Mouse (Mus musculus): Measurements from ENCODE around the gene Fgf23.

Gene Fgf23

GRCm38 (mm10) chr6:127072817-127073216 lies at the start of gene Fgf23:
Gene Fgf23, plus strand, starts transcription at chr6:127072902.
- DNase-seq: peak; percentile 12

GRCm38 (mm10) chr6:127024836-127025235 lies 47.9 kb upstream of the Fgf23 start:
- DNase-seq: no peak

GRCm38 (mm10) chr6:127034760-127035159 lies 37.9 kb upstream of the Fgf23 start:
- peak; percentile 35 for DNase-seq

- peak; percentile 44 for DNase-seq
Observed at GRCm38 (mm10) chr6:127044909-127045308, 27.8 kb upstream of the Fgf23 start.

- no peak for DNase-seq
Observed at GRCm38 (mm10) chr6:127050847-127051246, 21.9 kb upstream of the Fgf23 start.

GRCm38 (mm10) chr6:127056990-127057588 lies 15.6 kb upstream of the Fgf23 start:
- no peak for DNase-seq

GRCm38 (mm10) chr6:127059975-127060374 lies 12.7 kb upstream of the Fgf23 start:
- DNase-seq: no peak

GRCm38 (mm10) chr6:127063915-127064314 lies 8.8 kb upstream of the Fgf23 start:
- no peak for DNase-seq

- no peak for DNase-seq
Observed at GRCm38 (mm10) chr6:127064815-127065214, 7.9 kb upstream of the Fgf23 start.

- DNase-seq: peak; percentile 64
Observed at GRCm38 (mm10) chr6:127079867-127080731, 7.4 kb downstream of the Fgf23 start.

- DNase-seq: no peak
Observed at GRCm38 (mm10) chr6:127081820-127082219, 9.1 kb downstream of the Fgf23 start.

- peak; percentile 54 for DNase-seq
Observed at GRCm38 (mm10) chr6:127086739-127087138, 14.0 kb downstream of the Fgf23 start.

- DNase-seq: peak; percentile 36
Observed at GRCm38 (mm10) chr6:127094565-127094964, 21.9 kb downstream of the Fgf23 start.

- no peak for DNase-seq
Observed at GRCm38 (mm10) chr6:127103506-127104275, 31.0 kb downstream of the Fgf23 start.

GRCm38 (mm10) chr6:127104396-127105029 lies 31.8 kb downstream of the Fgf23 start:
- DNase-seq: no peak

GRCm38 (mm10) chr6:127105107-127105506 lies 32.4 kb downstream of the Fgf23 start:
- peak; percentile 52 for DNase-seq

- DNase-seq: no peak
Observed at GRCm38 (mm10) chr6:127106189-127106588, 33.5 kb downstream of the Fgf23 start.

- DNase-seq: no peak
Observed at GRCm38 (mm10) chr6:127106726-127107125, 34.0 kb downstream of the Fgf23 start.

- DNase-seq: no peak
Observed at GRCm38 (mm10) chr6:127107413-127107812, 34.7 kb downstream of the Fgf23 start.

GRCm38 (mm10) chr6:127108368-127109060 lies 35.8 kb downstream of the Fgf23 start:
- no peak for DNase-seq

GRCm38 (mm10) chr6:127109402-127109930 lies 36.8 kb downstream of the Fgf23 start, which contains the start of gene Tigar:
Gene Tigar, minus strand, starts transcription at chr6:127109557.
- DNase-seq: peak; percentile 93
